Mouse (Mus musculus) kidney, adult 11 months (tissue): ENCODE results near the gene Ucp1.
"Not testable (repeated sequence)": the region's sequence is repeated elsewhere in the genome, so short reads cannot be mapped to it uniquely, and the experiment has no call there.

Experiments
- DNase-seq: peaks from one replicate; pipeline ENCODE4 v3.0.0; 2022

The Ucp1 gene

GRCm38 (mm10) chr8:83290176-83290575 lies at the start of gene Ucp1:
TSS of gene Ucp1 (plus strand) at chr8:83290352.
- no peak for DNase-seq

GRCm38 (mm10) chr8:83244151-83244550 lies 46.0 kb upstream of the Ucp1 start:
- no peak for DNase-seq

- DNase-seq: peak; percentile 27
Measured at GRCm38 (mm10) chr8:83250858-83251257, 39.3 kb upstream of the Ucp1 start.

GRCm38 (mm10) chr8:83251362-83252246 lies 38.5 kb upstream of the Ucp1 start:
- no peak for DNase-seq

GRCm38 (mm10) chr8:83252791-83253190 lies 37.4 kb upstream of the Ucp1 start:
- DNase-seq: no peak

GRCm38 (mm10) chr8:83257631-83258030 lies 32.5 kb upstream of the Ucp1 start:
- DNase-seq: no peak

- DNase-seq: peak; percentile 19
Measured at GRCm38 (mm10) chr8:83260418-83261215, 29.5 kb upstream of the Ucp1 start.

- DNase-seq: no peak
Measured at GRCm38 (mm10) chr8:83271172-83271571, 19.0 kb upstream of the Ucp1 start.

- no peak for DNase-seq
Measured at GRCm38 (mm10) chr8:83272464-83272863, 17.7 kb upstream of the Ucp1 start.

- no peak for DNase-seq
Measured at GRCm38 (mm10) chr8:83274470-83274869, 15.7 kb upstream of the Ucp1 start.

GRCm38 (mm10) chr8:83278431-83278830 lies 11.7 kb upstream of the Ucp1 start:
- DNase-seq: no peak

GRCm38 (mm10) chr8:83285391-83285790 lies 4.8 kb upstream of the Ucp1 start:
- no peak for DNase-seq

- DNase-seq: no peak
Measured at GRCm38 (mm10) chr8:83297375-83297774, 7.2 kb downstream of the Ucp1 start.

- no peak for DNase-seq
Measured at GRCm38 (mm10) chr8:83300135-83300534, 10.0 kb downstream of the Ucp1 start.

- no peak for DNase-seq
Measured at GRCm38 (mm10) chr8:83304946-83305345, 14.8 kb downstream of the Ucp1 start.

- no peak for DNase-seq
Measured at GRCm38 (mm10) chr8:83309836-83310235, 19.7 kb downstream of the Ucp1 start.

GRCm38 (mm10) chr8:83315084-83315483 lies 24.9 kb downstream of the Ucp1 start:
- DNase-seq: not testable (repeated sequence)

GRCm38 (mm10) chr8:83315691-83316090 lies 25.5 kb downstream of the Ucp1 start:
- no peak for DNase-seq

- DNase-seq: no peak
Measured at GRCm38 (mm10) chr8:83320543-83320942, 30.4 kb downstream of the Ucp1 start.

GRCm38 (mm10) chr8:83322374-83322773 lies 32.2 kb downstream of the Ucp1 start:
- no peak for DNase-seq

GRCm38 (mm10) chr8:83323056-83323455 lies 32.9 kb downstream of the Ucp1 start:
- no peak for DNase-seq

- DNase-seq: no peak
Measured at GRCm38 (mm10) chr8:83327889-83328288, 37.7 kb downstream of the Ucp1 start.

- DNase-seq: peak; percentile 10
Measured at GRCm38 (mm10) chr8:83331567-83331898, 41.4 kb downstream of the Ucp1 start.
